Mouse (Mus musculus) liver, embryonic 14.5 days (tissue): Measurements from ENCODE around the gene Whrn.

Experiments
- CTCF ChIP-seq: IDR thresholded peaks from 2 replicates; pipeline ENCODE4 v1.5.1; 2016; ENCODE audit warnings: antibody characterized with exemption, low read depth, control low read depth
- EP300 ChIP-seq: IDR thresholded peaks from 2 replicates; pipeline ENCODE4 v1.6.1; 2016; ENCODE audit warnings: antibody characterized with exemption, low read depth

- TF ChIP-seq CTCF (no peak), EP300 (no peak)
These were observed at the start of gene Whrn for GRCm38 (mm10) chr4:63495915-63496278.
